Mouse (Mus musculus): ENCODE data around the gene Zfp9.

Gene Zfp9

DNA sequence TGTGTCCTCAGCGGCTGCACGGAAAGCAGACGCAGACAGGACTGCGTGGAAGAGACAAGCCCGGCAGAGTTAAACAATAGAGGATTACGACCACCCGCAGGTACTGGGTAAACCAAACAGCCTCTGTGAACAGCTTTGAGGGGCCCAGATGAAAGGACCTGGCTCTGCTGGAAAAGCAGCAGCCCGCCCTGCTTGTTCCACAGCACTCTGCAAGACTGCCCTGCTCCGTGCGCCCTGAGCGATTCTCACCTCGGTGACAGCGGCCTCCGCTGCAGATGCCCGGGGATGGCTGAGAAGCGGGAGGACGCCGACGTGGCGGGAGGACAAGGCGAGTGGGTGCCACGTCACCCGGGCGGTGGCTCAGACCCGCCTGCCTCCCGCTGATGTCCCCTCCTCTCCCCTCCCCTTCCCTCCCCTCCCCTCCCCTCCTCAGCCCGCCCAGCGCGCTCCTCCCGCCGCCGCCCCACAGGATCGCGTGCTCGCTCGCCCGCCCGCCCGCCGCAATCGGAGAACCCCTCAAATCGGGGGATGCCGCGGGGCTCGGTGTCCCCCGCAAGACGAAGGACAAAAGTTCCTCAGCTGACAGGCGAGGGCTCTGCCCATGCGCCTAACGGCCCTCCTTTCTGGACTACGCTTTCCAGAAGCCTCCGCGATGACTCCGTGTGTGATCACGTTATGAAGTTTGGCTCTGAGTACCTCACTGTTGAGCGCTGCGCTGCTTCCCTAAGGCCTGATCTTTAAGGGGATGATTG lies at the start of gene Zfp9:
Gene Zfp9 (minus strand): TSS at position 364 of the 752 bp plus-strand sequence.
- DNase-seq: peak; percentile 30

- no peak for DNase-seq
Measured at GRCm38 (mm10) chr6:118520668-118521067, 41.5 kb upstream of the Zfp9 start.

DNA sequence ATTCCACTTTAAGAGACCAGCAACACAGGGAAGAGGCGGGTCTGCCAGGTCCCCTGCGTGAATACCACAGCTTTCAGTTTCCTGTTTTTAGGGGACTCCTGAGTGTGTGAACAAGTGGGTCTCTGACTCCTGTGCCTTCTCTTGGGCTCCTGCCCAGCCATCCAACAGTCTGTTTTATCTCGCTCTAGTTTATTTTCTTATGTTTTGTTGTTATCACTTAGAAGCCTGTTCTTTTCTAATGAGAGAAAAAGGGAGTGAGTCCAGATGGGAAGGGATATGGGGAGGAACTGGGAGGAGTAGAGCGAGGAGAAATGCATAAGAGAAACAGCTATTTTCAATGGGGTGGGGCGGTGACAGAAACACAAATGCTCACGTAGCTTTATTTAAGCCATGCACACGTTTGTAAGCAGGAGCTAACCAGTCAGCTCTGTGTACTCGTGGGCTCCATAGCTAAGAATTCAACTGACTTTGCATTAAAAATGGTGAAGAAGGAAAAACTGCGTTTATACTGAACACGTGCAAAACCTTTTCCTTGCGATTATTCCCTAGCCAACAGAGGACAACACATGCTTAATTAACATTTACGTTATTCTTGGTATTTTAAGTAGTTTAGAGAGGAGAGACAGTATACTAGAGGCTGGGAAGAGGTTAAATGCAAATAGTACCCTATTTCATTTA lies 34.4 kb upstream of the Zfp9 start:
- DNase-seq: no peak

DNA sequence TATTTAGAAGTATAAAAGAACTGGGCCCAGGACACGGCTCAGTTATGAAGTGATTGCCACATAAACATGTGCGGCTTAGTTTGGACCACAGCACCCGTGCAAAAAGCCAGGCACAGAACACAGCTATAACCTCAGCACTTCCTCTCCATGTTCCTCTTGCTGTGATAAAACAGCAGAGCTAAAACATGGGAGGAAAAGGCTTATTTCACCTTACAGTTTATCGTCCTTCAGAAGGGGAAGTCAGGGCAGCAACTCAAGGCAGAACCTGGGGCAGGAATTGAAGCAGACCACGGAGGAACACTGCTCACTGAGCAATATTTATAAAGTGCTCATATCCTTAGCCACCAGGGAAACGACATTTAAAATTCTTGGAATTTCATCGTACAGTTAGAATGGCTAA lies 19.9 kb upstream of the Zfp9 start:
- no peak for DNase-seq

- no peak for DNase-seq
Measured at GRCm38 (mm10) chr6:118482125-118482524, 3.0 kb upstream of the Zfp9 start.

DNA sequence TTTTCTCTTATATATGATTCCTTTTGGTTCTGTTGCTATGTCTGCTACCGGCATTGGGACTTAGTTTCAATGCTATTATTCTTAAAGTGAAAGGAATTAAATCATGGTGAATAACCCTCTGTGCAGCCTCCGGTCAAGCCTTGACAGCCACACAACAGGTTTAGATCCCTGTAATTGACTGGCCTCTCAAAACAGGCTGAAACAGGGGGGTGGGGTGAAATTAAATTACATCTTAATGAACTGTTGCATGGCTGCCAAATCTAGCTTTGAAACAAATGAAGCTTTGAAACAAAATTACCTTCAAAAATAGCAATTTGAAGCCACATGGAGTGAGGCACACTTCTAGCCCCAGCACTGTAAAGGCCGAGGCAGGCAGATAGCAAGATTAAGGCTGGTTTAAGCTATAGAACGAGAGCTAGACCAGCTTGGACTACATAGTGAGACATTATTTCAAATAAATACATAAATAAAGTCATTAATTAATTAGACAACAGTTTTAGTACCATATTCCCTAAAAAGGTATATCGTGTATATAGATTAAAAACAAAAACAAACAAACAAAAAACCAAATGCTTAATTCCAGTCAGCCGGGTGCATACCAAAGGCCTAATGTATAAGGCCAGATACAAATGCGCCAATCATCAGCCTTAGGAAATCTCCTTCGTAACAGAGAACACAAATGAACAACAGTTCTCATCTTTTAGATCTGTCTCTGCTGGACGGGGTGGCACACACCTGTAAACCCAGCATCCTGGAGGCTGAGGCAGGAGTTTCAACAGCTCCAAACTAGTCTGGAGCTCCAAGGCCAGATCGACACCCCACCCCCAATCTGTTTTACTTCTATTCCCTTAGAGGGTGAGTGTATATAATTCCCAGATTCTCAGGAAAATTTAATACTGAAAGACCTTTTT lies 990 bp downstream of the Zfp9 start:
- DNase-seq: no peak

GRCm38 (mm10) chr6:118462069-118462705 lies 16.9 kb downstream of the Zfp9 start:
- no peak for DNase-seq

DNA sequence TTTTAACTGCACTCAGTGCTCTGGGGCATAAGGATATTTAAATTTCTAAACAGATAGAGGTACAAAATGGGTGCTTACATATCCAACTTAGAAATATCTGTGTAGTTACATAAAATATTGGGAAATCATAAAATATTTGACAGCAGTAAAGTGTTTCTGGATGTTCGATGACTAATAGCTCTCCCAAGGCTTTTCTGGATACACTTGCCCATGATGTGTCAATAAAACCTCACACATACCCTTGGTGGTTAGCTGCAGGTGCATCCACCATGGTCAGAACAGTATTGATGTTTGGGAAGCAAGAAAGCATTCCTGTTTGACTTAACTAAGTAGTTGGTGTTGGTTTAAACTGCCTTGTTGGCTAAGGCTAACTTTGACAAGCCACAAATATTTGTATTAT lies 21.4 kb downstream of the Zfp9 start:
- no peak for DNase-seq

- peak; percentile 83 for DNase-seq
Measured at GRCm38 (mm10) chr6:118455042-118455631, 24.0 kb downstream of the Zfp9 start, which contains the start of gene Zfp248. Zfp248 (minus strand) TSS chr6:118455528.

DNA sequence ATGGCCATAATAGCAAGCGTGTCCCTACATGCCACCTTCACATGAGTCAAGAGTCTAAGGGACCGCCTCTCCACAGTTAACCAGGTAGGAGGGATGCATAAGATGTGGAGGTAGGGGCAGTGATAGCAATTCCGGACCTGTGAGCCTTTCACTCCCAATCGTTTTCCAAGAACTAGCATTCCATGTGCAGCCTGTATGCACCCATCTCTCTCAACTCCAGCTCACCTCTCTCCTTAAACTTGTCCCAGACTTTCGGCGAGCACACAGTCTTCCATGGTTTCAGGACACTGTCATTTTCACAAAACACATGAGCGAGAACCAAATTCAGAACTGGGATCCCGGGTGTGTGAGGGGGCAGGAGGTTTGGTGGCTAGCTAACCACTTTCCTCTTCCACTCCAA lies 24.7 kb downstream of the Zfp9 start:
- DNase-seq: no peak

- no peak for DNase-seq
Measured at GRCm38 (mm10) chr6:118431502-118431901, 47.6 kb downstream of the Zfp9 start.

DNA sequence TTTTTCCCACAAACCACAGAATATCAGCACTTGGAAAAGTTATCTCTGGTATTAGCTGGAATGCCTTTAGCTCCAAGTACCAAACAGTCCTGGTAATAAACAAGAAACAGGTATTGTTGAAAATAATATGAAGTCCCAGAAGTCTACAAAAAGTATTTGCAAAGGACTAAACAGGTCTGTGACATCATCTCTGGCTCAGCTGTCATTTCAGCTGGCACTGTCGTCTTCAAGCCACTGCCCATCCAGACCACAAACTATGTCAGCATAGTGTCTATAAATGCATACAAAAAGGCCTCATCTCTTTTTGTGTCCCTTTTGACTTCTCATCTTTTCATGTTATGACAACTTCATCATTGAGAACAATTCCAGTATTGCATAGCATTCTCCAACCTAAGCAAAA lies 52.5 kb downstream of the Zfp9 start:
- no peak for DNase-seq

GRCm38 (mm10) chr6:118419050-118419920 lies 59.8 kb downstream of the Zfp9 start, which contains the start of gene Bms1:
Bms1 (minus strand) TSS chr6:118419474.
- DNase-seq: peak; percentile 92
